Mouse (Mus musculus) cerebellum, adult (tissue): ENCODE data around the gene Map3k5.

Experiments
- ATAC-seq: cut with Nextera tagmentation; 2 replicates; pipeline ENCODE4 v1.9.2; 2017; ENCODE audit warnings: mild to moderate bottlenecking, moderate library complexity, mixed read lengths; ENCODE audit not compliant: insufficient number of reproducible peaks, low FRiP score, low TSS enrichment

Map3k5 gene

DNA sequence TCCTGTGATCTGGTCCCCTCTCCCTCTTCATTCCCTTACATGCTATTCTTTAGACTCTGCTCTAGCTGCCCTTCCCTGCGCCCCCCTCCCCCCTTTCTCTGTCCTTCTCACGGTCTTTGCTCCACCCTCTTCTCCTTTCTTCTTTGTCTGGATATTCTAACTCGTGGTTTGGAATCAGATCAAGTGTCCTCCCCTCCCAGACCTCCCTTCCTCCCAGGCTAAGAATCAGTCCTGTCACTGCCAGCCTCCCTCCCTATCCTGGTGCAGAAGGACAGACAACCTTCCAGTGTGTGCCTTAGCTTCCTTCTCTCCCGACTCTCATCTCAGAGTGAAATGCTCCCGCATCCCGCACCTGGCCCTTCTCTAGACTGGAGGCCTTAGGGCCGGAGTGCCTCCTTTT lies 241.8 kb downstream of the Map3k5 start:
- ATAC-seq = no peak

DNA sequence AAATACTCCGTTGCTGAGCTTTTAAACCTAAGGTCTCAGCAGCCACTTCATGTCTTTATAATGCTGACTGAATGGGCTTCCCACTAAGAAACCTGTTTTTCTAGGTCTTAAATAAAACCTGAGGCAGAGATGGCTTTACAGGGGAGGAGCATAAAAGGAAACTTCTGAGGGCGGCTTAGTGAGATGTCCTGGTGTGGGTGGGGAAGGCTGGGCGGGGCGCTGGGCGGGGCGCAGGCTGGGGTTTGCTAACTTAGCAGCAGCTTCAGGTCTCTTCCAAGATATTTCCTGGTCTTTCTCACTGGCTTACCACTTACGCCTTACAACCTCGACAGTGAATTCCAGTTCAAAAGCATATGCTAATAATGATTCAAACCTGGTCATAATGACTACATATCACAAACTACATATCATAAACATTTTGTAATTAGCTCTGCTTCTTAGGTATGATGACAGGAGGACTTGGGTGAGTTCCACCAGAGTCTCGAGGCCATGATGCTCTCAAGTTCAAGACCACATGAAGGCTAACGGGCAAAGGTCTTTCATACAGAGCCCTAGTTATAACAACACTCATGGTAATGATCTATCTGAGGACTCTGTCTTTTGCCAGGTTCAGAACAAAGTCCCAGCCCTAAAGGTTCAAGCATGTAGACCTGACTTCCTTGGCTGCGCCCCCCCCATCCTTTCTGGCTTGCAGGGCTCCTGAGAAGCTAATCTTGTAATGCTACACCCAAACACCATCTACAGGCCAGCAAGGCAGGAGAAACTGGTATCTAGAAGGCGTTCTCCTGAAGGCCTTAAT lies 244.7 kb downstream of the Map3k5 start:
- ATAC-seq = no peak

DNA sequence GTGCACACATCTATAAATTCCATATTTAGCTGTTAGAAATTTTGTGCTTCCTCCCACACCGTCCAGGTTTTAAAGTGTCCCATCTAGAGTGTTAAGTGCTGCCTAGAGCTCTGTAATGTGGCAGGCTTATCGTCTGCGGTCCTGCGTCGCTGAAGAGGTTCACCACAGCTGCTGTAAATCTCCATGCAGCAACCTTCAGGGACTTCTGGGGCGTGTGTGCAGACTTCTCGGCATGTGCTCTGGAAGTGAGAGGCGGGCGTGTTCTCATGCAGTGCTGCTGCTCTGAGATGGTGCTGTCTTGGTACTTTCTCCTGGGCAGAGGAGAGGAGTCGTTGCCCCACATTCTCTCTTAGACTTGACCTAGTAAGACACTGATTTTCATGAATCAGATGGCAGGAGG lies 246.9 kb downstream of the Map3k5 start:
- no peak for ATAC-seq

DNA sequence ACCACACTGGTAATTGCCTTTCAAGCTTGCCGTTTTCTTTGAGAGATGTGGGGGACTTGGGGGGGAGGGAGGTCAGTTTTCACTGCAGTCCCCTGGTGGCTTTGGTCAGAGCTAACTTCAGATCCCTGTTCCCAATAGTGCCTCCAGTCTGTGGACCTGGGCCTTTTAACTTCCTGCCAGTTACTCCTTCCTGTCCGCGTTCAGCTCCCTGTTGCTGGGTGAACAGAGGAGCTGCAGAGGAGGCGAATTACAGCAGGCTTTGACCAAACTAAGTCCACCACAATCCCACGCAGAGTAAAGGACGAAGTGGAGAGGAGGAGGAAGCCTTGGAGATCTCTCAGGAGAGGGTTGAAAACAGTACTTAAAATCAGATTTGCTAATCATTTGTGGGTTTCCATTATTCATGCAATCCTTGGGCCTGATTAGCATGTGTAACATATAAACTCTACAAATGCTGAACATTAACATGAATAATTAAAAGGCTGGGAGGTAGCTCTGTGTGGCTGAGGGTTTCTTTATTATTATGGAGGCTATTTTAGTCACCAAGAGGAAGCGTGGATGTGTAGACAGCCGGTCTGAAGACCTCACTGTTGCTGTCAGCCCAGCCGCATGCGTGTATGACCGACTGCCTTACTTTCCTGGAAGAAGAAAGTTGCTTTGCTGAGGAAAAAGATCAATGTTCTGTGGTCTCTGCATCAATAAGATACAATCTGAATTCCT lies 247.6 kb downstream of the Map3k5 start:
- no peak for ATAC-seq

DNA sequence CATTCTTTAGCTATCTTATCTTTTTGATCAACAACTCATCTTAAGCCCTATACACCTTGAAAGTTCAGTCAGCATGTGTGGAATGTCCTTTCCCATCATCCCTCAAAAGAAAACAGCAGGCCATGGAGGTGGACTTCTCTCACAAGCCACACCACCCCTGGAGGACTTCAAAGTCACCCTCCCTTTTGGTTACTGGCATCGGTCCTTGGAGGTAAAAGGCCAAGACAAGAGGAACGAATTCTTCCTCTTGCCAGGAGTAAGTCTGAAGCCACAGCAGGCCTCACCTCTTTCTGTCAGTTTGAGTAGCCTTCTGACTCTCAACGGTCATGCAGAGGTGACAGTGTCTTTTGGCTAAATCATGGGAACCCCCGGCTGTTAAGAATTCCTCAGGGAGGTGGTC lies 250.1 kb downstream of the Map3k5 start:
- no peak for ATAC-seq

DNA sequence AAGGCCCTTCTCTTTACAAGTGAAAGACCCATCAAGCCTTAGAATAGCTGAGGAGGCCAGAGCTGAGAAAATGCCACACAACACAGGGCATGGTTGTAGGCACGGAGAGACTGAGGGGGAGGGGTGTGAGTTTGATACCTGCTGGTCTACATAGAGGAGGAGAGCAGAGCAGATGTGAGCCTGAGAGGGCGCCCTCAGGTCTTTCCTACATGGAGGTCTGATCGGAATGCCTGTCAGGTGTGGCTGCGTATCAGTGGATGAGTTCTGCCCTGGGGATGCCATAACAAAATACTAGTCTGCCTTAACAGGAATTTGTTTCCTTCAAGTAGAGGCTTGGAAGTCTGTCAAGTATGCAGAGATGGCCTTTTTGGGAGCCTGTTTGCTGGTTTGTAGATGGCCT lies 251.0 kb downstream of the Map3k5 start:
- no peak for ATAC-seq

DNA sequence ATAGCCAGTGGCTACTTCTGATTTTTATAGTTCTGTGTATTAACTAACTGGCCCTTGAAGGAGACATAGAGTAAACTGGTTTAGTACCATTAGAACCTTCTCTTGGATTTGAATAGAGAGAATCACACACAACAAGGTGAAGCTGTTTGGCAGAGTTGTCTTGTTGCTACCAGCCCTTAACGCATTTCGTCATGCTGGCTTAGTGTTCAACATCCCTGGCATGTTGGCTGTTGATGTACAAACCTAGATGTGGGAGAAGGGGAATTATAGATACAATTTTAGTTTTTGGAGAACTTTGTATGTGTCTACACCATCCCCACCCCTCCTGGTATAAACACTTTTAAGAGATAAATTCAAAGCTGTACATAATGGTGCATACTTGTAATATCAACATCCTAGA lies 251.5 kb downstream of the Map3k5 start:
- no peak for ATAC-seq

DNA sequence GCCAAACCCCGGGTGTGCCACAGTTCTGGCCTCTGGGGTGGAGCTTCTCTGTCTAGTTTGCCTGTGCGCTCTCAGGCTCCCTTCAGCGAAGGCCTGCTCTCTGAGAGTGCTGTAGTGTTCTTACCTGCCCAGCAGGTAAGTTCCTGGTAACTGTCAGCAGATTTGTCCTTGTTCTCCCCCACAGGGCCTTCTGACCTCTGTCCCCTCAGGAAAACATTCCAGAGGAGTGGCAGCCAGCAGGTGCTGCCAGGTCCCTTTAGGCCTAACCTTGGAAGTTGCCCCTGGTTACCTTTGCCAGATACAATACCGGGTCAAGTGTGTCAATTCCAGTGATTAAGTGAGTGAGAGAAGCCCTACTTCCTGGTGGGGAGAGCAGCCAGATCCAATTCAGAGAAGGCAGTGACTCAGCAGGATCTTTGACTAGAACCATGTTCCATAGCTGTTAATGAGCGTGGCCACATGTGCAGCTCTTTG lies 252.6 kb downstream of the Map3k5 start:
- no peak for ATAC-seq

DNA sequence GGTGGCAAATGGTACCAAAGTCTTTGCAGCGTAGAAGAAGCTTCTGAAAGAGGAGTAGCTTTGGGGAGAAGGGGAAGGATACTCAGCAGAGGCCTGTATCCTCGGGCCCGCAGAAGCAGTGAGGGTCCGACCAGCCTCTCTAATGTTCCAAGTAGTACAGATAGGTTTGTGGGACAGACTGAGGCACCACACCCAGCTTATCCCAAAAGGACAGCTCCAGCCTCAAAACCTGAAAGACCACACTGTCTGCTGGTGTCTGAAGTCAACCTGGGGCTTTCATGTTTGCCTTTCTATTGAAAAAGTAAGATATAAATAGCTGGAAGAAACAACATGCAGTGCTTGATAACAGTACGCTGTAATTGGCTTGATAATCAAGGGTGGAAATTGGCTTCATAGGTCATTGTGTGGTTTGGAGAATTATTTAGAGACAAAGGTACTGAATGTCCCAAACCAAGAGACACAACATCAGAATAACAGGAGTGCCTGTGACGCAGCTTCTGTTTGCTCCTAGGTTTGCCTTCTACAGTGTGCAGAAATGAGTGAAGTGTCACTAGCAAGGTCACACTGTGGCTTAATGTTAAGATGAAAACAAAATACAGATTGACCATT lies 256.0 kb downstream of the Map3k5 start:
- no peak for ATAC-seq
